16 mouse cellular contexts compared by ENCODE assay signal in the genomic region with DNA sequence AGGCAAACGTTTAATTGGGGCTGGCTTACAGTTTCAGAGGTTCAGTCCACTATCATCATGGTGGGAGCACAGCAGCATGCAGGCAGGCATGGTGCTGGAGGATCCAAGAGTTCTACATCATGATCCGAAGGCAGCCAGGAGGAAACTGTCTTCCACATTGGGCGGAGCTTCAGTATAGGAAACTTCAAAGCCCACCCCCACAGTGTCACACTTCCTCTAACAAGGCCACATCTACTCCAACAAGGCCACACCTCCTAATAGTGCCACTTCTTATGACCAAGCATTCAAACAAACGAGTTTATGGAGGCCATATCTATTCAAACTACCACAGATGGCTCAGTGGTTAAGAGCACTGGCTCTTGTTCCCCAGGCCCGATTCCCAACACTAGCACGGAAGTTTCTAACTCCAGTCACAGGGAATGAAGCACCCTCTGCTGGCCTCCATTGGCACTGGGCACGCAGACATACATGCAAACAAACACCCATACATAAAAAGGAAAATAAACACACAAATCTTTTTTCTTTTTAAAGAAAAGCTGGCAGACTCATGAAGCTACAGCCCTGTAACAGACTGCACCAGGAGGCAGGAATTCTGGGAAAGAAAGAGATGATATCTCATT. TPM values are rescaled to one million over a fixed set of nuclear protein-coding genes. Genes with fewer than 3 reads are reported as not detected.
A peak's percentile ranks its signal among the peaks of the same experiment; 100 is the strongest.
DNase-seq lines count a peak whose midpoint lies in the region; ATAC-seq and TF ChIP-seq lines count a peak whose summit lies in the region.
"Had no signal": no experiment of that assay in that cellular context is flagged by ENCODE, and none has a peak within 500 bp of the region (broad histone marks: within the 10 kb centered on the region; RNA-seq: fewer than 3 reads in every experiment).

No protein-coding gene starts in this region.

- no peaks in the 10 kb centered on the region for H3K27me3 ChIP-seq in cerebellum, adult 2 months (ENCODE audit: control insufficient read depth, insufficient read depth, low read length)
- H3K27me3 ChIP-seq in kidney, postnatal 0 days (ENCODE audit: insufficient read depth, low read length): no peaks in the 10 kb centered on the region
- H3K27me3 ChIP-seq in lung, postnatal 0 days (replicated peaks; ENCODE audit: insufficient read depth, low read length): no peaks in the 10 kb centered on the region
- no peaks in the 10 kb centered on the region for H3K27me3 ChIP-seq in neural tube, embryonic 15.5 days (replicated peaks)
- H3K27me3 ChIP-seq: Patski had no signal

- no peak overlapping the region for H3K27ac ChIP-seq in cerebellum, adult 2 months (ENCODE audit: insufficient read depth, low read length)
- H3K27ac ChIP-seq in kidney, postnatal 0 days: no peak overlapping the region
- H3K27ac ChIP-seq in lung, postnatal 0 days (ENCODE audit: low read length): no peak overlapping the region
- no peak overlapping the region for H3K27ac ChIP-seq in neural tube, embryonic 15.5 days (replicated peaks)
- H3K27ac ChIP-seq: hindbrain, embryonic 14.5 days; liver, embryonic 13.5 days had no signal

- no peak for TF ChIP-seq EP300 in lung, postnatal 0 days (IDR thresholded peaks at IDR 0.05)

- H3K36me3 ChIP-seq in kidney, postnatal 0 days (ENCODE audit: insufficient read depth, low read length): no peaks in the 10 kb centered on the region
- no peaks in the 10 kb centered on the region for H3K36me3 ChIP-seq in lung, postnatal 0 days (ENCODE audit: insufficient read depth, low read length)
- peaks cover 2% of the 10 kb centered on the region; the same call in 1 of the 2 replicates for H3K36me3 ChIP-seq in neural tube, embryonic 15.5 days
- H3K36me3 ChIP-seq: liver, embryonic 13.5 days had no signal

- 72% methylated on average over 7 of the region's 7 CpGs for WGBS in cerebellum, adult 2 months
- 65% methylated on average over 7 of the region's 7 CpGs for WGBS in kidney, postnatal 0 days
- WGBS in lung, postnatal 0 days: 60% methylated on average over 7 of the region's 7 CpGs
- 55% methylated on average over 7 of the region's 7 CpGs for WGBS in neural tube, embryonic 15.5 days

- TF ChIP-seq CTCF in cerebellum, adult 2 months (IDR thresholded peaks at IDR 0.05; ENCODE audit: borderline replicate concordance, insufficient read depth, low read depth, low read length): peak; percentile 10; the same call in 1 of the 2 replicates
- peak; percentile 31; the same call in 1 of the 2 replicates for TF ChIP-seq CTCF in kidney, postnatal 0 days (IDR thresholded peaks at IDR 0.05; ENCODE audit: low read depth)
- TF ChIP-seq CTCF in lung, postnatal 0 days (IDR thresholded peaks at IDR 0.05): peak; percentile 24; the same call in 1 of the 2 replicates
- TF ChIP-seq CTCF in brain, embryonic 14.5 days (IDR thresholded peaks at IDR 0.05; ENCODE audit: borderline replicate concordance, extremely low read depth, insufficient read depth, insufficient read length): peak; percentile 18; the same call in 1 of the 2 replicates

- H3K4me2 ChIP-seq in kidney, postnatal 0 days (ENCODE audit: low read length): no peak overlapping the region
- no peak overlapping the region for H3K4me2 ChIP-seq in lung, postnatal 0 days (replicated peaks; ENCODE audit: low read depth, low read length)
- H3K4me2 ChIP-seq in neural tube, embryonic 15.5 days: no peak overlapping the region
- H3K4me2 ChIP-seq: hindbrain, embryonic 14.5 days; liver, embryonic 13.5 days had no signal

- no peak for TF ChIP-seq POLR2A in cerebellum, adult 2 months (IDR thresholded peaks at IDR 0.05; ENCODE audit: borderline replicate concordance, insufficient read depth, low read length)
- TF ChIP-seq POLR2A in brain, embryonic 14.5 days (IDR thresholded peaks at IDR 0.05; ENCODE audit: borderline replicate concordance, extremely low read depth, insufficient read depth, insufficient read length, poor library complexity, severe bottlenecking): no peak

- no peak overlapping the region for H3K4me3 ChIP-seq in cerebellum, adult 2 months (replicated peaks; ENCODE audit: insufficient read depth, low read depth, low read length)
- H3K4me3 ChIP-seq in kidney, postnatal 0 days (replicated peaks; ENCODE audit: low read depth, low read length): no peak overlapping the region
- H3K4me3 ChIP-seq in lung, postnatal 0 days (ENCODE audit: low read depth, low read length): no peak overlapping the region
- no peak overlapping the region for H3K4me3 ChIP-seq in neural tube, embryonic 15.5 days (replicated peaks)
- H3K4me3 ChIP-seq: liver, embryonic 13.5 days had no signal

- no peak for DNase-seq in cerebellum, adult 2 months
- no peak for DNase-seq in cerebellum, adult 11 months
- no peak for DNase-seq in kidney, postnatal 0 days (ENCODE audit: low spot score)
- DNase-seq in kidney, postnatal 4 days: no peak
- no peak for DNase-seq in lung, postnatal 0 days (ENCODE audit: low spot score)
- no peak for DNase-seq in lung, postnatal 14 days
- no peak for DNase-seq in brain, embryonic 14.5 days (ENCODE audit: low read depth)
- DNase-seq: adrenal gland, postnatal 36 days; gastrocnemius, postnatal 14 days; heart, postnatal 10 days; liver, embryonic 13.5 days; spleen, adult 18-20 months had no signal

- H3K9ac ChIP-seq in kidney, postnatal 0 days (ENCODE audit: low read depth, low read length): no peak overlapping the region
- H3K9ac ChIP-seq in lung, postnatal 0 days (replicated peaks; ENCODE audit: low read depth): no peak overlapping the region
- no peak overlapping the region for H3K9ac ChIP-seq in neural tube, embryonic 15.5 days (replicated peaks)
- H3K9ac ChIP-seq: hindbrain, embryonic 14.5 days; liver, embryonic 13.5 days had no signal

- no peak for ATAC-seq in kidney, postnatal 0 days (replicated peaks; ENCODE audit: low FRiP score, low read depth)
- ATAC-seq in lung, postnatal 0 days: no peak
- ATAC-seq in neural tube, embryonic 15.5 days (ENCODE audit: low FRiP score): no peak
- ATAC-seq: midbrain, embryonic 16.5 days; Patski had no signal

- H3K4me1 ChIP-seq in cerebellum, adult 2 months (ENCODE audit: control insufficient read depth, insufficient read depth, low read length): peaks cover 10% of the 10 kb centered on the region
- no peaks in the 10 kb centered on the region for H3K4me1 ChIP-seq in kidney, postnatal 0 days (replicated peaks; ENCODE audit: insufficient read depth, low read length)
- 0 out of 2 replicates have a peak, but pooled peaks cover 4% of the 10 kb centered on the region for H3K4me1 ChIP-seq in lung, postnatal 0 days (ENCODE audit: insufficient read depth, low read depth, low read length)
- no peaks in the 10 kb centered on the region for H3K4me1 ChIP-seq in neural tube, embryonic 15.5 days

- H3K9me3 ChIP-seq in kidney, postnatal 0 days (replicated peaks; ENCODE audit: low read length): no peaks in the 10 kb centered on the region
- no peaks in the 10 kb centered on the region for H3K9me3 ChIP-seq in lung, postnatal 0 days (ENCODE audit: low read length)
- H3K9me3 ChIP-seq in neural tube, embryonic 15.5 days (replicated peaks): no peaks in the 10 kb centered on the region
- H3K9me3 ChIP-seq: liver, embryonic 13.5 days had no signal

RNA-seq across cellular contexts. Expression of gene Slc35c1, which starts 13.1 kb away (rescaled TPM):
- 16.2 and 17.4 TPM in 2 replicates for polyA plus RNA-seq in cerebellum, adult 2 months (2012; rRNA removed)
- polyA plus RNA-seq in kidney, postnatal 0 days (2015; fragmentation: Nextera tagmentation; extraction: Ambion mirVana): 14.8 and 15.5 TPM in 2 replicates
- 12.9 and 13.1 TPM in 2 replicates for polyA plus RNA-seq in lung, postnatal 0 days (2015; fragmentation: Nextera tagmentation; extraction: Ambion mirVana)
- 14.2 and 14.5 TPM in 2 replicates for polyA plus RNA-seq in brain, embryonic 14.5 days (2012; rRNA removed)
- polyA plus RNA-seq in neural tube, embryonic 15.5 days (2015; fragmentation: Nextera tagmentation; extraction: Ambion mirVana): 16.6 and 22.1 TPM in 2 replicates

RNA-seq across cellular contexts. Expression of gene Cry2, which starts 13.4 kb away (rescaled TPM):
- 79.4 and 81.8 TPM in 2 replicates for polyA plus RNA-seq in cerebellum, adult 2 months (2012; rRNA removed)
- polyA plus RNA-seq in kidney, postnatal 0 days (2015; fragmentation: Nextera tagmentation; extraction: Ambion mirVana): 10.1 and 12.8 TPM in 2 replicates
- polyA plus RNA-seq in lung, postnatal 0 days (2015; fragmentation: Nextera tagmentation; extraction: Ambion mirVana): 36.3 and 36.6 TPM in 2 replicates
- 24.1 and 31.1 TPM in 2 replicates for polyA plus RNA-seq in brain, embryonic 14.5 days (2012; rRNA removed)
- polyA plus RNA-seq in neural tube, embryonic 15.5 days (2015; fragmentation: Nextera tagmentation; extraction: Ambion mirVana): 43.0 and 46.0 TPM in 2 replicates

RNA-seq across cellular contexts. Expression of gene Mapk8ip1, which starts 46.2 kb away (rescaled TPM):
- polyA plus RNA-seq in cerebellum, adult 2 months (2012; rRNA removed): 349 TPM in 2 replicates
- polyA plus RNA-seq in kidney, postnatal 0 days (2015; fragmentation: Nextera tagmentation; extraction: Ambion mirVana): 25.9 and 28.2 TPM in 2 replicates
- 7.8 and 9.7 TPM in 2 replicates for polyA plus RNA-seq in lung, postnatal 0 days (2015; fragmentation: Nextera tagmentation; extraction: Ambion mirVana)
- 193 and 214 TPM in 2 replicates for polyA plus RNA-seq in brain, embryonic 14.5 days (2012; rRNA removed)
- 134 and 169 TPM in 2 replicates for polyA plus RNA-seq in neural tube, embryonic 15.5 days (2015; fragmentation: Nextera tagmentation; extraction: Ambion mirVana)
